Mouse (Mus musculus) kidney, embryonic 14.5 days (tissue): Measurements from ENCODE around the gene Capza1. TPM values are rescaled to one million over a fixed set of nuclear protein-coding genes. Genes with fewer than 3 reads are reported as not detected.
"Not testable (repeated sequence)": the region's sequence is repeated elsewhere in the genome, so short reads cannot be mapped to it uniquely, and the experiment has no call there.

ENCODE experiments used
- ATAC-seq: fragments of 200-750 bp; cut with Nextera tagmentation; 2 replicates; pipeline ENCODE4 v1.8.0; 2017; ENCODE audit warnings: moderate number of reproducible peaks, mild to moderate bottlenecking, moderate TSS enrichment, moderate library complexity; ENCODE audit not compliant: low FRiP score, low TSS enrichment
- H3K27ac ChIP-seq: fragments of 300-500 bp; sonication (generic); 2 replicates; pipeline ENCODE4 v1.5.1; 2014; ENCODE audit warnings: low read depth, mild to moderate bottlenecking, low read length, moderate library complexity, mixed read lengths
- H3K27me3 ChIP-seq: fragments of 300-500 bp; sonication (generic); 2 replicates; pipeline ENCODE4 v1.6.1; 2014; ENCODE audit warnings: mild to moderate bottlenecking, low read length; ENCODE audit not compliant: control insufficient read depth, insufficient read depth
- H3K36me3 ChIP-seq: fragments of 300-500 bp; sonication (generic); 2 replicates; pipeline ENCODE4 v1.6.1; 2014; ENCODE audit warnings: low read length, mixed read lengths; ENCODE audit not compliant: control insufficient read depth, insufficient read depth
- H3K4me1 ChIP-seq: fragments of 300-500 bp; sonication (generic); 2 replicates; pipeline ENCODE4 v1.6.1; 2014; ENCODE audit warnings: low read length, mixed read lengths; ENCODE audit not compliant: control insufficient read depth, insufficient read depth
- H3K4me2 ChIP-seq: fragments of 300-500 bp; sonication (generic); replicated peaks from 2 replicates; pipeline ENCODE4 v1.6.1; 2014; ENCODE audit warnings: low read depth, mild to moderate bottlenecking, low read length
- H3K4me3 ChIP-seq: fragments of 300-500 bp; sonication (generic); 2 replicates; pipeline ENCODE4 v1.5.1; 2014; ENCODE audit warnings: mild to moderate bottlenecking, low read length
- H3K9ac ChIP-seq: fragments of 300-500 bp; sonication (generic); 2 replicates; pipeline ENCODE4 v1.6.1; 2014; ENCODE audit warnings: low read depth, mild to moderate bottlenecking, low read length, moderate library complexity
- H3K9me3 ChIP-seq: fragments of 300-500 bp; sonication (generic); 2 replicates; pipeline ENCODE4 v1.6.1; 2016; ENCODE audit warnings: low read length; ENCODE audit not compliant: control insufficient read depth
- WGBS: fragments of 180-500 bp; shearing (Covaris S2); extraction: QIAGEN DNeasy Blood & Tissue Kit; methylation state at CpG from one replicate; pipeline ENCODE4 v1.1.7; 2014; 5-methylcytosine and 5-hydroxymethylcytosine counted together
- polyA plus RNA-seq: library from polyadenylated mRNA; unstranded; fragments of >200 nt; fragmentation: Nextera tagmentation; extraction: Ambion mirVana; gene quantifications from 2 replicates; pipeline ENCODE4 v1.2.1, GENCODE M21; 2014

Gene Capza1
- 151 and 214 TPM in 2 replicates for polyA plus RNA-seq

GRCm38 (mm10) chr3:104863786-104864650, at the start of gene Capza1, which contains the start of gene St7l:
Gene Capza1 (minus strand): TSS chr3:104864505.
Gene St7l (plus strand): TSS chr3:104864005.
- peak within 1 kb of the TSS; percentile 96 for H3K27ac ChIP-seq
- WGBS = 0% methylated on average over 38 of the region's 43 CpGs
- peak; percentile 97 for ATAC-seq
- peaks cover 3% of the 10 kb centered on the region; the same call in 1 of the 2 replicates for H3K36me3 ChIP-seq
- H3K27me3 ChIP-seq = no peaks in the 10 kb centered on the region
- peaks cover 18% of the 10 kb centered on the region for H3K4me1 ChIP-seq
- no peaks in the 10 kb centered on the region for H3K9me3 ChIP-seq
- H3K4me2 ChIP-seq = peak within 1 kb of the TSS; percentile 73
- H3K4me3 ChIP-seq = peak within 1 kb of the TSS; percentile 97
- peak within 1 kb of the TSS; percentile 92 for H3K9ac ChIP-seq

- ATAC-seq = no peak
- Histone ChIP-seq H3K4me1 (no peaks in the 10 kb centered on the region), H3K9me3 (no peaks in the 10 kb centered on the region), H3K9ac (no peak overlapping the region), H3K36me3 (peaks cover 17% of the 10 kb centered on the region), H3K27ac (no peak overlapping the region), H3K4me3 (no peak overlapping the region), H3K4me2 (no peak overlapping the region), H3K27me3 (no peaks in the 10 kb centered on the region)
- WGBS = 92% methylated on average over 6 of the region's 6 CpGs
Measured at GRCm38 (mm10) chr3:104909195-104909594, 44.9 kb upstream of the Capza1 start.

GRCm38 (mm10) chr3:104906007-104906406, 41.7 kb upstream of the Capza1 start:
- Histone ChIP-seq H3K4me2 (no peak overlapping the region), H3K4me3 (no peak overlapping the region), H3K27ac (no peak overlapping the region), H3K9ac (no peak overlapping the region), H3K27me3 (no peaks in the 10 kb centered on the region), H3K4me1 (no peaks in the 10 kb centered on the region), H3K36me3 (peaks cover 18% of the 10 kb centered on the region), H3K9me3 (no peaks in the 10 kb centered on the region)
- no peak for ATAC-seq
- 78% methylated on average over 3 of the region's 3 CpGs for WGBS

- no peak for ATAC-seq
- no peak overlapping the region for H3K4me3 ChIP-seq
- WGBS = 84% methylated on average over 4 of the region's 4 CpGs
Measured at GRCm38 (mm10) chr3:104905389-104905788, 41.1 kb upstream of the Capza1 start.

GRCm38 (mm10) chr3:104901154-104901553, 36.8 kb upstream of the Capza1 start:
- H3K4me1 ChIP-seq = no peaks in the 10 kb centered on the region

More at GRCm38 (mm10) chr3:104905389-104905788, 41.1 kb upstream of the Capza1 start:
- Histone ChIP-seq H3K36me3 (peaks cover 15% of the 10 kb centered on the region), H3K27ac (no peak overlapping the region), H3K9ac (no peak overlapping the region), H3K4me1 (no peaks in the 10 kb centered on the region), H3K27me3 (no peaks in the 10 kb centered on the region), H3K9me3 (no peaks in the 10 kb centered on the region), H3K4me2 (no peak overlapping the region)

GRCm38 (mm10) chr3:104896141-104896540, 31.8 kb upstream of the Capza1 start:
- Histone ChIP-seq H3K9ac (no peak overlapping the region), H3K4me1 (no peaks in the 10 kb centered on the region), H3K27ac (no peak overlapping the region), H3K4me3 (no peak overlapping the region), H3K36me3 (peaks cover 57% of the 10 kb centered on the region), H3K4me2 (no peak overlapping the region), H3K27me3 (no peaks in the 10 kb centered on the region), H3K9me3 (no peaks in the 10 kb centered on the region)
- ATAC-seq = no peak
- 92% methylated on average over 3 of the region's 3 CpGs for WGBS

More at GRCm38 (mm10) chr3:104901154-104901553, 36.8 kb upstream of the Capza1 start:
- Histone ChIP-seq H3K9me3 (no peaks in the 10 kb centered on the region), H3K36me3 (peaks cover 39% of the 10 kb centered on the region), H3K9ac (no peak overlapping the region), H3K4me2 (no peak overlapping the region), H3K27ac (no peak overlapping the region), H3K4me3 (no peak overlapping the region), H3K27me3 (no peaks in the 10 kb centered on the region)
- no peak for ATAC-seq
- 90% methylated on average over 4 of the region's 4 CpGs for WGBS

- H3K36me3 ChIP-seq = peaks cover 41% of the 10 kb centered on the region; the same call in 1 of the 2 replicates
- WGBS = 85% methylated on average over 3 of the region's 3 CpGs
- no peaks in the 10 kb centered on the region for H3K4me1 ChIP-seq
Measured at GRCm38 (mm10) chr3:104888585-104888984, 24.3 kb upstream of the Capza1 start.

GRCm38 (mm10) chr3:104869611-104870010, 5.3 kb upstream of the Capza1 start:
- Histone ChIP-seq H3K27me3 (no peaks in the 10 kb centered on the region), H3K9me3 (no peaks in the 10 kb centered on the region), H3K36me3 (peaks cover 48% of the 10 kb centered on the region), H3K4me3 (no peak overlapping the region), H3K4me1 (peaks cover 9% of the 10 kb centered on the region), H3K27ac (no peak overlapping the region), H3K4me2 (no peak overlapping the region), H3K9ac (no peak overlapping the region)
- no peak for ATAC-seq

More at GRCm38 (mm10) chr3:104888585-104888984, 24.3 kb upstream of the Capza1 start:
- no peak for ATAC-seq
- Histone ChIP-seq H3K27me3 (no peaks in the 10 kb centered on the region), H3K9me3 (no peaks in the 10 kb centered on the region), H3K4me2 (no peak overlapping the region), H3K27ac (no peak overlapping the region), H3K9ac (no peak overlapping the region), H3K4me3 (no peak overlapping the region)

- not testable (repeated sequence) for H3K9me3 ChIP-seq, H3K4me2 ChIP-seq, H3K9ac ChIP-seq, ATAC-seq, H3K27me3 ChIP-seq, H3K27ac ChIP-seq
- Histone ChIP-seq H3K4me3 (peak overlapping the region; percentile 97; the same call in 1 of the 2 replicates), H3K4me1 (peaks cover 18% of the 10 kb centered on the region), H3K36me3 (peaks cover 19% of the 10 kb centered on the region)
Measured at GRCm38 (mm10) chr3:104866674-104867073, 2.4 kb upstream of the Capza1 start.
